9 mouse cellular contexts compared by ENCODE assay signal in the genomic region with DNA sequence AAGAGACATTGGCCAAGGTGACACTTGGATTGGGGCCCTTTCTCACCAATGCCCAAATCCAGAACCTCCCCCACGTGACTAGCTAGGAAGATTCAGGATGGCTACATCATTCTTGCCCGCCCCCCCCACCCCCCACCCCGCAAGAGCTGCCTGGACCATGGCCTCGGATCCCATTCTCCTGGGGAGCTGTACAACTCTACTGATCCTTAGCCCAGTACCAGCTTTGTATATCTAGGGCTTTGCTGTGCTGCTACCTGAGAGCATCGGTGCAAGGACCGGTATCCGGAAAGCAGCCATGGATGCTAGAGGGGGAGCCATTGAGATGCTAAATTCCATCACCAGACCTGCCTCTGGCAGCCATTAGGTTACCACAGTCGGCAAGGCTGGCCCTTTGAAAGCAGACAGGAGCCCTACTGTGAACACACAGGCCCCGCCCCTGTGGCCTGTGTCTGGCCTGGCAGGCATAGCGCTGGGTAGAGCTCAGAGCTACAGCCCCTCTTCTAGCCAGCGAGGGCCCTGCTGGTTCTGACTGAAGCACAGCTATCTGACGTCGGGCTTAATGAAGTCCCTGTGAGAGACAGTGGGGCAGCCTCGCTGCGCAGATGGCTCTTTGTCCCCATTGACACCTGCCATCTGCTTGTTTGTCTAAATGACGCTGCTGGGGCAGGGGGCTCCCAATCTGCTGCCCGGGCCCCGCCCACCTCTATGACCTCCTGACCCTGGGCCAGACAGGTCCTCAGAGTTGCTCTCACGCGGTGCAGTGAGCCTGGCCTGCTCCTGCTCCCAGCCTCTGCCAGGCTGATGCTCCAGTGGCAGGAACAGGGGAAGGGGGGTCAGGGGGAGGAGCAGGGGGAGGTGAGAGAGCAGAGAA.
DNase-seq lines count a peak whose midpoint lies in the region; ATAC-seq lines count a peak whose summit lies in the region.
"Had no signal": no experiment of that assay in that cellular context is flagged by ENCODE, and none has a peak within 500 bp of the region (broad histone marks: within the 10 kb centered on the region; RNA-seq: fewer than 3 reads in every experiment).

No protein-coding gene starts in this region.

- H3K9me3 ChIP-seq in intestine, embryonic 15.5 days, result no peaks in the 10 kb centered on the region
- no peaks in the 10 kb centered on the region for H3K9me3 ChIP-seq in stomach, embryonic 15.5 days
- H3K9me3 ChIP-seq: megakaryocyte, embryonic 14.5 days had no signal

- H3K4me2 ChIP-seq in intestine, embryonic 15.5 days (replicated peaks), result no peak overlapping the region
- no peak overlapping the region for H3K4me2 ChIP-seq in stomach, embryonic 15.5 days

- DNase-seq in cerebellum, adult 11-12 months, result no peak
- DNase-seq in right cerebral cortex, adult 18-20 months, result peak; percentile 4
- no peak for DNase-seq in right cerebral cortex, postnatal 14 days
- DNase-seq in ovary, adult 18-20 months (ENCODE audit: low spot score), result no peak
- no peak for DNase-seq in thymus, postnatal 14 days

- H3K27me3 ChIP-seq in intestine, embryonic 15.5 days (replicated peaks), result no peaks in the 10 kb centered on the region
- H3K27me3 ChIP-seq in stomach, embryonic 15.5 days (replicated peaks), result no peaks in the 10 kb centered on the region

- H3K4me1 ChIP-seq in intestine, embryonic 15.5 days (replicated peaks), result peaks cover 5% of the 10 kb centered on the region; the same call in 1 of the 2 replicates
- H3K4me1 ChIP-seq in stomach, embryonic 15.5 days, result peaks cover 5% of the 10 kb centered on the region; the same call in 1 of the 2 replicates
- H3K4me1 ChIP-seq: megakaryocyte, embryonic 14.5 days had no signal

- 15% methylated on average over 20 of the region's 20 CpGs for WGBS in intestine, embryonic 15.5 days
- WGBS in stomach, embryonic 15.5 days, result 11% methylated on average over 20 of the region's 20 CpGs

- no peaks in the 10 kb centered on the region for H3K36me3 ChIP-seq in intestine, embryonic 15.5 days
- no peaks in the 10 kb centered on the region for H3K36me3 ChIP-seq in stomach, embryonic 15.5 days

- H3K9ac ChIP-seq in intestine, embryonic 15.5 days, result no peak overlapping the region
- no peak overlapping the region for H3K9ac ChIP-seq in stomach, embryonic 15.5 days

- peak; percentile 65; the same call in 1 of the 2 replicates for ATAC-seq in cerebellum, adult (ENCODE audit: insufficient number of reproducible peaks, low FRiP score, low TSS enrichment)
- ATAC-seq in intestine, embryonic 15.5 days, result peak; percentile 76
- ATAC-seq in stomach, embryonic 15.5 days (ENCODE audit: insufficient read depth, low FRiP score, low read depth), result peak; percentile 39; the same call in 1 of the 2 replicates

- H3K27ac ChIP-seq in intestine, embryonic 15.5 days, result peak overlapping the region; percentile 15; the same call in 1 of the 2 replicates
- H3K27ac ChIP-seq in stomach, embryonic 15.5 days, result no peak overlapping the region

- H3K4me3 ChIP-seq in intestine, embryonic 15.5 days (replicated peaks), result no peak overlapping the region
- no peak overlapping the region for H3K4me3 ChIP-seq in stomach, embryonic 15.5 days (replicated peaks)
- H3K4me3 ChIP-seq: megakaryocyte, embryonic 14.5 days had no signal
